Mouse (Mus musculus): Measurements from ENCODE around the gene Cavin3.

GRCm38 (mm10) chr7:105481505-105482411 is at the start of gene Cavin3:
- TF ChIP-seq CTCF (conservative IDR thresholded peaks at IDR 0.05; ENCODE audit: insufficient read depth, insufficient read length, low read depth, low read length) (no peak), POLR2A (IDR thresholded peaks at IDR 0.05; ENCODE audit: low read depth, low read length) (no peak)
